Mouse (Mus musculus) spleen, embryonic (tissue): ENCODE measurements around the gene Gm4450.
"Not testable (repeated sequence)": the region's sequence is repeated elsewhere in the genome, so short reads cannot be mapped to it uniquely, and the experiment has no call there.

Experiments
- CTCF ChIA-PET: fragments of 350-600 bp; sonication (Branson Sonifier 250); formaldehyde crosslinking; loops from one replicate; lab custom pipeline; 2022; lab: Charles Lee

Gene Gm4450

GRCm38 (mm10) chr3:98417328-98417727 lies 39.6 kb downstream of the Gm4450 start:
- CTCF ChIA-PET = no interaction called here

GRCm38 (mm10) chr3:98416426-98417250 lies 40.3 kb downstream of the Gm4450 start:
- CTCF ChIA-PET = no interaction called here

- CTCF ChIA-PET = no interaction called here
These were observed 42.6 kb downstream of the Gm4450 start for GRCm38 (mm10) chr3:98414296-98414695.

GRCm38 (mm10) chr3:98413733-98414132 lies 43.2 kb downstream of the Gm4450 start:
- CTCF ChIA-PET = no interaction called here

- CTCF ChIA-PET = not testable (repeated sequence)
These were observed 46.0 kb downstream of the Gm4450 start for GRCm38 (mm10) chr3:98410619-98411580.

GRCm38 (mm10) chr3:98407261-98407780 lies 49.6 kb downstream of the Gm4450 start:
- CTCF ChIA-PET = not testable (repeated sequence)

- CTCF ChIA-PET = not testable (repeated sequence)
These were observed 50.3 kb downstream of the Gm4450 start for GRCm38 (mm10) chr3:98406569-98407144.

GRCm38 (mm10) chr3:98405877-98406276 lies 51.0 kb downstream of the Gm4450 start:
- CTCF ChIA-PET = not testable (repeated sequence)

GRCm38 (mm10) chr3:98404268-98404895 lies 52.5 kb downstream of the Gm4450 start:
- CTCF ChIA-PET = not testable (repeated sequence)
